Mouse (Mus musculus): Measurements from ENCODE around the gene Prss44.

Prss44 gene

DNA sequence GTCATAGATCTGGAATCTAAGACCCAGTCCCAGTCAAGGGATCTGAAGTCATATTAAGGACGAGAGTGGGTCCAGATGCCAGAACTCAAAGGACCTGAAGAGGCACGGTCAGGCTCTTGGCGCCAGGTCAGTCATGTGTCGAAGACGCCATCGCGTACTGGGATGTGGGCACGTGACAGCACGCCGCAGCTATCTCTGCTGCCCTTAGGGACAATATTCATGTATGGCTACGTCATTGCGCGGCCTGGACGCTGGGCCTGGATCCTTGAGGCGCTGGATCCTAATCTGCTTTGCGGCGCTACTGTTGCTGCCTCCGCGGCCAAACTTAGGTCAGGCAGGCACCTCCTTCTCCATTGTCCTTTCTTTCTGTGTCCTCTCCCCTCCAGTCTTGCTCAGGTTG lies 20.6 kb downstream of the Prss44 start, which contains the start of gene Prss45:
Gene Prss45, plus strand, starts transcription at position 178 of the 400 bp plus-strand sequence.
- no peak for DNase-seq

DNA sequence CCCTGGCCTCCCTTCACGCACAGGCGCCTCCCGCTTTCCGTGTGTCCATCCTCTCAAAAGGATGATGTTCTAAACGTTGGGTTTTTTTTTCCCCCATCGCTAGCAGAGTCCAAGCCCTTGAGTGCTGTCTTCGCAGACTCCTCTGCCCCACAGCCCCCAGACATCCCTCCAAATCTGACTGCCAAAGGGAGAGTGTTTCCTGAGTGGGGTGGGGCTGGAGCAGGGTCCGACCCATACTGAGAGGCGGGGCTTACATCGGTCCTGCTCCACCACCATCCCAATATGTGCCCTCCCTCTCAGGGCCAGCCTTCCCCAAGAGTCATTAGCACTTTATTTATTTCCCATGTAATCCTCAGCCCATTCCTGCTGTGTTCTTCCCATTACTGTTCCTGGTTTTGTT lies 21.2 kb downstream of the Prss44 start:
- no peak for DNase-seq

GRCm38 (mm10) chr9:110836112-110836511 lies 22.3 kb downstream of the Prss44 start:
- no peak for DNase-seq

DNA sequence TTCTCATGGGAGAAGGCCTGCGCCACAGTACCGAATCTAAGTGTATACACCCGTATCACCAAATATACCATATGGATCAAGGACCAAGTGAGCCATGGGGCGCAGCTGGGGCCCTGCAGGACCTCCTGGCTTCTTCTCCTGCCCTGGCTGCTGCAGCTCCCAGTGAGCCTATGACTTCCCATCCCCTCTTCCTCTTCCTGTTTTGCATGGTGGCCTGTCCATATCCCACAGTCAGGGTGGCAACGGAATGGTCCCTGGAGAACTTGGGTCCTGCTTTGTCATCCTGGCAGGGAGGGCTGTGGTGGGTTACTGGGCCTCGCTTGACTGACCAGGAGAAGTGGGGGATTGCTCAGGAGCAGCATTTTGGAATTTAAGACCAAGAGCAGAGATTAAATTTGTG lies 27.1 kb downstream of the Prss44 start:
- no peak for DNase-seq

DNA sequence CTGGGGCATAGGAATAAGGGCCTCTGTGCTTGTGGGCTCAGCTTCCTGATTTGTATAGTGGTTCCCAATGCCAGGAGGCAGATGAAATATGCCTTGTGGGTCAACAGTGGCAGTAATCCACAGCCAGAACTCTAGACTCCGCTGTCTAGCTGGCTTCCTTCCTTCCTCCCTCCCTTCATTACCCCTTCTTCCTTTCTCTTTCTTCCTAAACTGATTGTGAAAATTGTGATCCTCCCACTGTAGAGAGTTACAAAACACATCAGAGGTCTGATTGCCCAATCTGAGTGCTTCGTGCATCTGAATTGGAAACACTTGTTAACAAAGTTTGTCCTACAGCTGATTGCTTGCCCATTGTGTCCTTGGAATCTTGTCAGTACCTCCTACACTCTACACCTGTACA lies 27.6 kb downstream of the Prss44 start:
- DNase-seq = no peak

GRCm38 (mm10) chr9:110844206-110844605 lies 30.4 kb downstream of the Prss44 start, which contains the start of gene Prss46:
TSS of gene Prss46 (plus strand) at chr9:110844506.
- DNase-seq = no peak

- no peak for DNase-seq
These were observed 35.4 kb downstream of the Prss44 start for GRCm38 (mm10) chr9:110849162-110849561.

DNA sequence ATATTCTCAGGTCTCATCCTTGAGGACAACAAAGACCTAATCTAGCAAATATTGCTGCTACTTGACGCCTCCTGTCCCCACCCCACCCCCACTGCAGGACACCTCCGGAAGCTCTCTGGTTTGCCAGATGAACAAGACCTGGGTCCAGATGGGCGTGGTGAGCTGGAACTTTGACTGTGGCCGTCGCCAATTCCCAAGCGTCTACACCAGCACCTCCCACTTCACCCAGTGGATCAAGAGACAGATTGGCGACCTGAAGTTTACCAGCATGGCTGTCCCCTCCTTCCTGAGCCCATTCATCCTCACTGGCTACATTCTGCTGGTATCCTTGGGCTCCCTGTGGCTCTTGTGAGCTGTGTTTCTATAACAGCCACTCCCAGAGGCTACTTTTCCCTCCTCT lies 42.1 kb downstream of the Prss44 start:
- DNase-seq = no peak

DNA sequence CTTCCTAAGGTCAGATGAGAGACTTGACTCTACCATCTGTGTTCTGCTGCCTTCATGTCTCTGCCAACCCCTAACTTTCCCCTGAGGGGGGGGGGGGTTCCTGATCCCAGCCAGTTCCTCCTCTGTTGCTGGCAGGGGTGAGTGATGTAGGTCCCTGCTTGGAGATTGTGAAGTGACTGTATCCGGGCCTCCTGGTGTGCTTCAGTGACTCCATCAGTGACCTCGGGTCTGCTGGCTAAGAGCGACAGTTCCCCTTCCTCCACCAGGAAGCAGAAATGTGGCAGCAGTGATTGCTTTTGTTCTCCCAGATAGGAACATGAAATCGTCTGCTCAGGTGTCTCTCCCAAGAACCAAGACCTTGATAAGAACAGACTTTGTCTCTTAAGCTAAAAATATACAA lies 43.1 kb downstream of the Prss44 start:
- no peak for DNase-seq

DNA sequence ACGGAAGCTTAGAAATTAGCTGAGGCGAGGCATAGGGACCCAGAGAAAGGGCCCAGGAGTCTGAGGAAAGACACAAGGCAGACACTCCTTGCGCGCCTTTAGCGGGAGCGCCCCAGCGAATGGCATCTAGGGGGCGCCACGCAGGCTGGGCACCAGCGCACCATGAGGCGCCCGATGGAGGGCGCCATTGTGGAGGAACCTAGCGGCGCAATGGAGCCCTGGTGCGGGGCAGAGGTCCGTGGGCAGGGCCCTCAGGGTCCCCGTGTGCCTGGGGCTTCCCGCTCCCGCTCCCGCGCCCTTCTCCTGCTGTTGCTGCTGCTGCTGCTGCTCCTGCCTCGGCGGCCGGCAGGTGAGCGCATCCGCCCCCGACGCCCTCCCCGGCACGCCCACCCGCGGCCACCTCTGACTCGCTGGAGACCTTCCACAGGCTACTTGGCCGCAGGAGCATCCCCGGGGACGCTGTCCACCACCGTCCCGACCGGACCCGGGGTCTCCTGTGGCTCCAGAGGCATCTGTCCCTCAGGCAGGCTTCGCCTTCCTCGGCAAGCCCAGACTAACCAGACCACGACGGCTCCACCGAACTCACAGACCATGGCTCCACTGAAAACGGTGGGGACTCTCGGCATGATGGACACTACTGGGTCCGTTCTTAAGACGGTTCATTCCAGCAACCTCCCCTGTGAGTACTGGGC lies 44.1 kb downstream of the Prss44 start, which contains the start of gene Prss50:
Gene Prss50, plus strand, starts transcription at position 187 of the 692 bp plus-strand sequence.
- DNase-seq = no peak

GRCm38 (mm10) chr9:110858523-110858922 lies 44.7 kb downstream of the Prss44 start:
- DNase-seq = no peak

DNA sequence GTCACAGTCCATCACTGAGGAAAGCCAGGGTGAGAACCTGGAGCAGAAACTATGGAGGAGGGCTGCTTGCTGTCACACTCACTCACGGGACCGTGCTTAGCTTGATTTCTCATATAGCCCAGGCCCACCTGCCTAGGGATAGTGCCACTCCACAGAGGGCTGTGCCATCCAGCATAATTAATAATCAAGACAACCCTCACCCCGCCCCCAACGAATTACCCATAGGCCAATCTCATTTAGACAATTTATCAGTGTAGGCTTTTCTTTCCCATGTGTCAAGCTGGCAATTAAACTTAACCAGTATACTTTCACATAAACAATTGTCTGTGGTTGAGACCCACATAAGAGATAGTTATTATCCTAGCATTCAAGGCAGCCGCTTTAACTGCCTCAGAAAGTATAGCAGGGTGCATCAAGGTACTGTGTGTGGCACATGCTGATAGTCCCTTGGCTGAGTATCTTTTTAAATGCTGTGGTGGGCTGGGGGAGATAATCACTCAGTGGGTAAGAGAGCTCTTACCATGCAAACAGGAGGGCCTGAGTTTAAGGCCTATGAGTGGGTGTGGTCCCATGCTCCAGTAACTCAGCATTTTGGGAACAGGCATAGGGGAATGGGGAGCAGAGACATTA lies 45.3 kb downstream of the Prss44 start:
- DNase-seq = no peak

GRCm38 (mm10) chr9:110871030-110871429 lies 57.2 kb downstream of the Prss44 start:
- DNase-seq = peak; percentile 22
